Mouse (Mus musculus) liver, embryonic 16.5 days (tissue): ENCODE measurements around the gene Tceal8. TPM values are rescaled to one million over a fixed set of nuclear protein-coding genes. Genes with fewer than 3 reads are reported as not detected.
"Not testable (repeated sequence)": the region's sequence is repeated elsewhere in the genome, so short reads cannot be mapped to it uniquely, and the experiment has no call there.

Experiments used
- ATAC-seq: fragments of 200-750 bp; cut with Nextera tagmentation; 2 replicates; pipeline ENCODE4 v1.8.0; 2017; ENCODE audit warnings: low read depth, mild to moderate bottlenecking, moderate number of reproducible peaks, moderate library complexity
- H3K27ac ChIP-seq: fragments of 300-500 bp; sonication (generic); 2 replicates; pipeline ENCODE4 v1.5.1; 2014; ENCODE audit warnings: mild to moderate bottlenecking, low read length
- H3K27me3 ChIP-seq: fragments of 300-500 bp; sonication (generic); 2 replicates; pipeline ENCODE4 v1.6.1; 2014; ENCODE audit warnings: low read depth, low read length, mixed read lengths; ENCODE audit not compliant: control insufficient read depth, insufficient read depth
- H3K36me3 ChIP-seq: fragments of 300-500 bp; sonication (generic); 2 replicates; pipeline ENCODE4 v1.6.1; 2014; ENCODE audit warnings: mild to moderate bottlenecking; ENCODE audit not compliant: control insufficient read depth, insufficient read depth
- H3K4me1 ChIP-seq: fragments of 300-500 bp; sonication (generic); 2 replicates; pipeline ENCODE4 v1.6.1; 2014; ENCODE audit warnings: low read depth, low read length, mixed read lengths; ENCODE audit not compliant: control insufficient read depth
- H3K4me2 ChIP-seq: fragments of 300-500 bp; sonication (generic); 2 replicates; pipeline ENCODE4 v1.6.1; 2014; ENCODE audit warnings: low read depth, low read length, mixed read lengths
- H3K4me3 ChIP-seq: fragments of 300-500 bp; sonication (generic); 2 replicates; pipeline ENCODE4 v1.5.1; 2014; ENCODE audit warnings: low read depth, mild to moderate bottlenecking, low read length
- H3K9ac ChIP-seq: fragments of 300-500 bp; sonication (generic); 2 replicates; pipeline ENCODE4 v1.6.1; 2014; ENCODE audit warnings: low read depth, low read length
- H3K9me3 ChIP-seq: fragments of 300-500 bp; sonication (generic); replicated peaks from 2 replicates; pipeline ENCODE4 v1.6.1; 2016; ENCODE audit warnings: low read length; ENCODE audit not compliant: control insufficient read depth
- WGBS: fragments of 180-500 bp; shearing (Covaris S2); extraction: QIAGEN DNeasy Blood & Tissue Kit; methylation state at CpG from one replicate; pipeline ENCODE4 v1.1.7; 2014; ENCODE audit not compliant: insufficient replicate concordance; 5-methylcytosine and 5-hydroxymethylcytosine counted together
- polyA plus RNA-seq: library from polyadenylated mRNA; unstranded; fragments of >200 nt; fragmentation: Nextera tagmentation; extraction: Ambion mirVana; gene quantifications from 2 replicates; pipeline ENCODE4 v1.2.1, GENCODE M21; 2015

Tceal8 gene
- polyA plus RNA-seq = 170 and 186 TPM in 2 replicates

DNA sequence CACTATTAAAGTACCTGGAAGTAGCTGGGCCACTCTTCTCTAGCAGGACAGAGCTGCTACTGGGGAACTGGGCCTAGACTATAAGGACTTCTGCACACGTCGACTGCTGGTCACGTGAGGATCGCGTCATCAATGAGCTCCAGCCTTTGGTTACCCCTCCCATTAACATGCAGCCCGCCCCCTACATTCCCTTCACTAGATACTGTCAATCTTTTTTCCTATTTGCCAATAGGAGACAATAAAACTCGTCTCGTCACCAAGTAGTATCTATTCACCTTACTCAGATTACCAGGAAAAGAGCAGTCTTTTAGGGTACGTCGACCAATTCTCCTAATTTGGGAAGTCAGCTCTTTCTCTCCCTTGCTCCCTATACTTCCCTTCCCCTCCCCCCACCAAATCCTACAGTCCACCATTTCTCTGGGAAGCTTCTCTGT, at the start of gene Tceal8:
TSS of gene Tceal8 (minus strand) at position 225 of the 434 bp plus-strand sequence.
- Histone ChIP-seq H3K4me1 (no peaks in the 10 kb centered on the region; the same call in 1 of the 2 replicates), H3K27ac (peak within 1 kb of the TSS; percentile 84), H3K9ac (peak within 1 kb of the TSS; percentile 67), H3K27me3 (no peaks in the 10 kb centered on the region), H3K9me3 (no peaks in the 10 kb centered on the region), H3K4me2 (peak within 1 kb of the TSS; percentile 59), H3K36me3 (no peaks in the 10 kb centered on the region; the same call in 1 of the 2 replicates), H3K4me3 (peak within 1 kb of the TSS; percentile 73)
- WGBS = 11% methylated on average over 10 of the region's 10 CpGs
- peak; percentile 90 for ATAC-seq

DNA sequence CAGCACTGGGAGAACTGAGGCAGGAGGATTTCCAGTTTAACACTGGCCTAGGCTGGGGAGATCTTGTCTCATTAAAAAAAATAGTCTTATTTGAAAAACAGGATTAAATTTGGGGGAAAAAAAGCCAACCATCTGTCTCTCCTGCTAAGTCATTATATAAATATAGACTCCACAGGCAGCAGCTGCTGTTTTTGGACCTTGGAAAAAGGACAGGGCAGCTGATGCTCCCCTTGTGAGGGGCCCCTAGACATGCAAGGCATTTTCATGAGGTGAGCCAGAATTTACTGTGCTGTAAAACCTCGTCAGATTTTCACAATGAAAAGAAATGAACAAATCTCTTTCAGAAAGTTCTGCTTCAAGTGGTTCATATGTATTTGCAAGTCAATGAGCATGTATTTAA, 44.2 kb upstream of the Tceal8 start:
- H3K9me3 ChIP-seq = no peaks in the 10 kb centered on the region
- no peak overlapping the region for H3K27ac ChIP-seq
- no peak for ATAC-seq
- no peak overlapping the region for H3K4me2 ChIP-seq
- H3K36me3 ChIP-seq = no peaks in the 10 kb centered on the region
- WGBS = 33% methylated on average over 1 of the region's 1 CpGs
- no peak overlapping the region for H3K9ac ChIP-seq
- H3K27me3 ChIP-seq = no peaks in the 10 kb centered on the region; the same call in none of the 2 replicates
- no peak overlapping the region for H3K4me3 ChIP-seq
- H3K4me1 ChIP-seq = no peaks in the 10 kb centered on the region

DNA sequence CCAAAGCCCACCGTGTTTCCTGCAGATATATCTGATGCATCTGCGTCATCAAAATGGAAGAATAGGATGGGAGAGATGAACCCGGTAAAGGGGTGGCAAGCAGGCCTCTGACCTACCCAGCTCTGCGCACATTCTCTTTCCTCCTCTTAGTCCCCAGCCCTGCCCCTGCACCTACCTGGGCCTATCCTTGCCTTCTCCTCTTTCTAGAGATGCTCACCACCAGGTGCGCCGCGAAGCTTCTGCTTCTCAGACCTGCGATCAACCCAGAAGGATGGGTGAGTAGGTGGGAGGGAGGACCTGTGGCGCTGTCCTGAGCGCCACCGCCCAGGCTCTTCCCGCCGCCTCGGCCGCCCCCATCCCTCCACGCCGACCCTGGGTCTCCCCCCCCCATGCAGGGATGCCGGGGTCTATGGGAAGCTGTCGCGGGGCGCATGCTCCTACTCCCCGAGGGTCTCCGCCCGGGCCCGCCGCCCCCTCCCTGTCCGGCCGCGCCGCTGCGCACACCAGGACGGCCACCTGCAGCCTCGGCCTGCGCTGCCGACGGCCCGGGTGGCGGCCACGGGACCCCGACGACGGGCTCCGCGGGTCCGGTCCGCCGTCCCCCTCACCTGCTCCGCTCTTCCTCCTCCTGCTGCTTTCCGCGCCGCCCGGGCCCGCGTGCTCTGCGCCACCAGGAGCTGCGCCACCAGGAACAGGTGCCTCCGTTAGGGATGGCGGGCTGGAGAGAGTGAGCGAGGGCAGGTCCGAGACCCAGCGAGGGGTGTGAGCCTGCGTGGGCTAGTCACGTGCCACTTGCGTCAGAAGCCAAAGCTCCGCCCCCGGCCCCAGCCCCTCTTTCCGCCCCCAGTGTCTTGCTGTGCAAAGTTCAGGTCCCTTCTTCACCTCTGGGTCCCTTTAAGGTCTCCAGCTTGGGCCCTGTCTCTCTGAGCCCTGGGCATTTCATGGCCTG, 42.9 kb upstream of the Tceal8 start, which contains the start of the genes Tceal7 and Bex1:
TSS of gene Tceal7 (plus strand) at position 51 of the 949 bp plus-strand sequence.
TSS of gene Bex1 (minus strand) at position 785 of the 949 bp plus-strand sequence.
- H3K4me3 ChIP-seq = peak within 1 kb of the TSS; percentile 25
- H3K36me3 ChIP-seq, H3K27ac ChIP-seq, H3K4me2 ChIP-seq, H3K9ac ChIP-seq, H3K27me3 ChIP-seq, H3K4me1 ChIP-seq, H3K9me3 ChIP-seq: not testable (repeated sequence)
- WGBS = 27% methylated on average over 26 of the region's 67 CpGs
- peak; percentile 91 for ATAC-seq

DNA sequence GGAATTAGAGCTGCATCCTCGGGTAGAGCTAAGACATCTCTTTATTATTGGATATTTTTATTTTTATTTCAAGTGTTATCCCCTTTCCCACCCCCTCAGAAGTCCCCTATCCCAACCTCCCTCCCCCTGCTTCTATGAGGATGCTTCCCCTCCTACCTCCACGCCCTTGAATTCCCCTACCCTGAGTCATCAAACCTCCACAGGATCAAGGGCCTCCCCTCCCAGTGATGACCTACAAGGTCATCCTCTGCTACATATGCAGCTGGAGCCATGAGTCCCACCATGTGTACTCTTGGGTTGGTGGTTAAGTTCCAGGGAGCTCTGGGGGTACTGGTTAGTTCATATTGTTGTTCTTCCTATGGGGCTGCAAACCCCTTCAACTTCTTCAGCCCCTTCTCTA, 41.3 kb upstream of the Tceal8 start:
- H3K4me2 ChIP-seq = no peak overlapping the region
- no peaks in the 10 kb centered on the region; the same call in none of the 2 replicates for H3K27me3 ChIP-seq
- 36% methylated on average over 2 of the region's 2 CpGs for WGBS
- no peaks in the 10 kb centered on the region for H3K4me1 ChIP-seq
- H3K27ac ChIP-seq = no peak overlapping the region
- ATAC-seq = no peak
- no peak overlapping the region for H3K4me3 ChIP-seq
- no peaks in the 10 kb centered on the region for H3K9me3 ChIP-seq
- H3K9ac ChIP-seq = no peak overlapping the region
- no peaks in the 10 kb centered on the region for H3K36me3 ChIP-seq

DNA sequence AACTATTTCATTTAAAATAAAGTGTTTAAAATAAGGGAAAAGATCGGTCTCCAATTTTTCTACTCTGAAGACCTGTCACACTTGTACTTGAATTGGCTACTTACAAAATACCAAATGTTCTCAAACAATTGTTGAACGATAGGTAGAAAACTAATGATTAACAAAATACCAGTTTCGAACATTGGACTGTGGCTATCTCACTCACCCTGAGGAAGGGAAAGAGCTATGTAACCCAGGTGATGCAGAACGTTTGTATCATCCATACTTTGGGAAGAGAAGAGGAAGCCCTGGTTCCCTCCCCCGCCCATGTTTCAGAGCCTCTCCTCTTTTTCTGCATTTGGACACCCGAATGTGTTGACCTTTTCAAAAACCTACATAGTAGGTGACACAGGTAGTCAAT, 32.3 kb upstream of the Tceal8 start:
- WGBS = 58% methylated on average over 6 of the region's 6 CpGs
- no peak overlapping the region for H3K27ac ChIP-seq
- H3K4me3 ChIP-seq = no peak overlapping the region
- peak; percentile 56 for ATAC-seq
- H3K9me3 ChIP-seq = no peaks in the 10 kb centered on the region
- no peaks in the 10 kb centered on the region for H3K36me3 ChIP-seq
- H3K9ac ChIP-seq = no peak overlapping the region
- no peaks in the 10 kb centered on the region; the same call in 1 of the 2 replicates for H3K27me3 ChIP-seq
- H3K4me1 ChIP-seq = no peaks in the 10 kb centered on the region
- H3K4me2 ChIP-seq = no peak overlapping the region

DNA sequence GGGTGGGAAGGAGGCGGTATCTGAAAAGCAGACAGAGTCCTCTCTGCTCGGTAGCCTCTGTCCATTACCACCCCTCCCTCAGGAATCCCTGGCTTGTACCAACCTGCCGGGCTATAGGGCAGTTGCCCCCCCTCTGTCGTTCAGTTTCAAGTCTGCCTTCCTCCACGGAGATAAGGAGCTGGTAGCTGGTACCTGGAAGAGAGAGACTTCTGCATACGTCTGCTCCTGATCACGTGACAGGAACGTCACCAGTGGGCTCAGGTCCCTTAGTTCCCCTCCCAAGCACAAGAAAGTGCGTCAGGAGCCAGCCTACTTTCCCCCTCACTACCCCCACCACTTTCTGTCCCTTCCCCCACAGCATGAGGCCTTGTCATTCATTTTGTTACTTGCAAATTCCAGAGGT, 31.5 kb upstream of the Tceal8 start, which contains the start of gene Tceal5:
TSS of gene Tceal5 (minus strand) at position 213 of the 403 bp plus-strand sequence.
- Histone ChIP-seq H3K4me3 (peak within 1 kb of the TSS; percentile 42), H3K27ac (peak within 1 kb of the TSS; percentile 55), H3K4me1 (no peaks in the 10 kb centered on the region), H3K4me2 (0 out of 2 replicates have a peak within 1 kb of the TSS, but pooled peaks have one; percentile 27), H3K36me3 (no peaks in the 10 kb centered on the region), H3K9ac (peak within 1 kb of the TSS; percentile 31; the same call in 1 of the 2 replicates), H3K27me3 (no peaks in the 10 kb centered on the region; the same call in 1 of the 2 replicates), H3K9me3 (no peaks in the 10 kb centered on the region)
- WGBS = 19% methylated on average over 9 of the region's 9 CpGs
- peak; percentile 82 for ATAC-seq

DNA sequence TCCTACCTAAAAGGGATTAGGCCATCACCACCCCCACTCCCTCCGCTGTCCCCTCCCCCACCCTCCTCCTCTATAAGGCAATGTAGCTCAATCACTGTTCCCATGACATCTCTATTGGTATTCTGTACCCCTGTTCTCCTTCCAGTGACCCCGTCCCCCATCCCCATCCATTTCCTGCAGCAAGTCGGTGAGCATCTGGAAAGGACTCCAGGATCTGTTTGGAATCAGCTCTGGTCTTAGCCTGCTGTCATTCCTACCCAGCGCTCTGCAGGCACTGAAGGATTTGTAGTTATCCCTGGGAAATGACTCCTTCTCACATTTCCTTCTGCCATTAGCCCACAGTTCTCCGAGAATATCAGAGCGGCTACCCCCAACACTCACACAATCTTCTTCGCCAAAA, 31.1 kb upstream of the Tceal8 start:
- no peaks in the 10 kb centered on the region; the same call in 1 of the 2 replicates for H3K27me3 ChIP-seq
- WGBS = 21% methylated on average over 6 of the region's 7 CpGs
- no peak for ATAC-seq
- peak overlapping the region; percentile 26; the same call in 1 of the 2 replicates for H3K27ac ChIP-seq
- H3K4me1 ChIP-seq = no peaks in the 10 kb centered on the region
- no peaks in the 10 kb centered on the region for H3K36me3 ChIP-seq
- H3K4me3 ChIP-seq = peak overlapping the region; percentile 42
- H3K9me3 ChIP-seq = no peaks in the 10 kb centered on the region
- H3K9ac ChIP-seq = peak overlapping the region; percentile 31; the same call in 1 of the 2 replicates
- no peak overlapping the region for H3K4me2 ChIP-seq

DNA sequence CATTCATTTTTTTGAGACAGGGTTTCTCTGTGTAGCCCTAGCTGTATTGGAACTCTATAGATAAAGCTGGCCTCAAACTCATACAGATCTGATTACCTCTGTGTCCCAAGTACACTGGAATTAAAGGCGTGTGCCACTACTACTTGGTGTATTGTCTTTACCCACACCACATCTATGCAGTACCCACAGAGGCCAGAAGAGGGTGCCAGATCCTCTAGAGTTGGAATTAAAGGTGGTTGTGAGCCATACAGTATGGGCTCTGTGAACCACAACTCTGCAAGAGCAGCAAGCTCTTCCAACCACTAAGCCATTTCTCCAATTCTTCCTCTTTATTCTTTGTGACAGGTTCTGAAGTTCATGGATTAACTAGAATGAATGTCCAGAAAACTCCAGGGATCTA, 24.7 kb upstream of the Tceal8 start:
- H3K9ac ChIP-seq = no peak overlapping the region
- no peak overlapping the region for H3K4me2 ChIP-seq
- H3K4me3 ChIP-seq = no peak overlapping the region
- H3K4me1 ChIP-seq = no peaks in the 10 kb centered on the region
- no peak overlapping the region for H3K27ac ChIP-seq
- no peaks in the 10 kb centered on the region for H3K9me3 ChIP-seq
- ATAC-seq = no peak
- WGBS = 31% methylated on average over 1 of the region's 1 CpGs
- H3K27me3 ChIP-seq = no peaks in the 10 kb centered on the region; the same call in 1 of the 2 replicates
- H3K36me3 ChIP-seq = no peaks in the 10 kb centered on the region
